Mouse (Mus musculus) olfactory bulb, adult 2 months (tissue): ENCODE measurements around the gene Nlrc5.

Experiments
- CTCF ChIP-seq: fragments of 200-500 bp; IDR thresholded peaks from 2 replicates; pipeline ENCODE4 v1.5.1; 2012; ENCODE audit warnings: low read depth, mild to moderate bottlenecking, low read length, moderate library complexity; ENCODE audit not compliant: insufficient read depth
- POLR2A ChIP-seq: fragments of 200-500 bp; IDR thresholded peaks from 2 replicates; pipeline ENCODE4 v1.6.1; 2012; ENCODE audit warnings: mild to moderate bottlenecking, low read depth, low read length, moderate library complexity; ENCODE audit not compliant: insufficient read depth

DNA sequence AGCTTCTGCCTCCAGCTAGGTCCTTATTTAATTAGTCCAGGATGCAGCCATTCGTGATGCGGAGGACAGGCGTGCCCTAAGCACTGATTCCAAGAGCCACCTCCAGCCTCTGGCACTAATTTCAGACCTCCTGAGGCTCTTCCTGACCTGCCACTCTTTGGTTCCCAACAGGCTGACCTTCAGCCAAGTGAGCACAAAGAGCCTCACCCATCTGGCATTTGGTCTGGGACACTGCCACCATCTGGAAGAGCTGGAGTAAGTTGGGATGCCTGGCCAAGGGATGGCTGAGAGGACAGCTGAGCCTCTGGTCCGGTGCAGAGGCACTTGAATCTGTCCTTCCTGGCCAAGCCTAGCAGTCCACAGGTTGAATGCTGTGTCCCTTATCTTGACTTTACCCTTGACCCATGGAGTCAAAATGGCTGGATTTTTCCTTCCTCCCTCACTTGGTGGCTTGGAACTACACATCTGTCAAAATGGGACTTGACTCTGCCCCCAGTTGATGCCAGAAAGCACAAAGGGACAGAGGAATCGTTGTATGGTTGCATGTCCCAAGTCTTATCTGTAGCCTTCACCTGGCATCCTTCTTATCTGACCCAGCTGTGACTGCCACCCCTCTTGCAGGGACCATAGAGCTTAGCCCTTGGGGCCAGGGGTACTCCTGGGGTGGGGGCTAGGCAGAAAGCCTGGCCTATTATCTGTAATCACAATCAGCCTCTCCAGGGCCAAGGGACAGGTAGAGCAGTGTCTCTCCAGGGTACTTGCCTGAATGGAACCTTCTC is 81.5 kb downstream of the Nlrc5 start:
- TF ChIP-seq POLR2A (no peak), CTCF (no peak)
